Mouse (Mus musculus) frontal cortex, adult 2 months (tissue): ENCODE data around the gene Daglb. TPM values are rescaled to one million over a fixed set of nuclear protein-coding genes. Genes with fewer than 3 reads are reported as not detected.

Experiments used
- DNase-seq, 2 experiments: peaks; one replicate each; pipeline ENCODE4 v3.0.0; 2022; ENCODE audit warnings: low spot score in 1 of 2; ENCODE audit errors: extremely low spot score in 1 of 2
- polyA plus RNA-seq: library from polyadenylated mRNA; depleted of rRNA; stranded (reverse); fragments of >200 nt; gene quantifications from 2 replicates; pipeline ENCODE4 v1.2.3, GENCODE M21; 2012; rRNA removed

The Daglb gene
- 24.8 and 25.0 TPM in 2 replicates for polyA plus RNA-seq

- DNase-seq, result peak; percentile 79 to 93
Measured at GRCm38 (mm10) chr5:143464100-143464756, at the start of gene Daglb. Daglb (plus strand) TSS chr5:143464584.

GRCm38 (mm10) chr5:143421484-143421883, 42.9 kb upstream of the Daglb start:
- DNase-seq, result no peak

- DNase-seq, result no peak
Measured at GRCm38 (mm10) chr5:143422990-143423389, 41.4 kb upstream of the Daglb start.

- DNase-seq, result peak in 1 of 2 experiments; percentile 73
Measured at GRCm38 (mm10) chr5:143423899-143424519, 40.4 kb upstream of the Daglb start.

- DNase-seq, result peak in 1 of 2 experiments; percentile 70
Measured at GRCm38 (mm10) chr5:143434421-143434820, 30.0 kb upstream of the Daglb start.

DNA sequence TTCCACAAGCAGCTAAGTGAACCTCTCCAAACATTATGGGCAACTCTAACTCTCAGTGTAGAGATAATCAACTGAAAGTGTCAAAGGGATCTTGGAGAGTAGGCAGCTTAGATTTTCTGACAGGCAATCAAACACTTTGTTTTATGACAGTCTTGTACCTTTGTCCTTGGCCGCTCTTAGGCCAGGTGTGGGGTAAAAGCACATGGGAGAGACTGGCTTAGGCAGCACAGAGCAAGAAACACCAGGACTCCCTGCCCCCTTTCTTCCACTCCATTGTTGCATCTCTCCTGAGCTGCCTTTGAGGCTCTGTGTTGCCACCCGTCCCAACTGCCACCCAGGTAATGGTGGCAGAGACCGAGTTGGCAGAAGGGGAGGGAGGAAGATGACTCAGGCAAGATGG, 23.1 kb upstream of the Daglb start:
- DNase-seq, result no peak

GRCm38 (mm10) chr5:143441753-143442152, 22.6 kb upstream of the Daglb start:
- DNase-seq, result no peak

DNA sequence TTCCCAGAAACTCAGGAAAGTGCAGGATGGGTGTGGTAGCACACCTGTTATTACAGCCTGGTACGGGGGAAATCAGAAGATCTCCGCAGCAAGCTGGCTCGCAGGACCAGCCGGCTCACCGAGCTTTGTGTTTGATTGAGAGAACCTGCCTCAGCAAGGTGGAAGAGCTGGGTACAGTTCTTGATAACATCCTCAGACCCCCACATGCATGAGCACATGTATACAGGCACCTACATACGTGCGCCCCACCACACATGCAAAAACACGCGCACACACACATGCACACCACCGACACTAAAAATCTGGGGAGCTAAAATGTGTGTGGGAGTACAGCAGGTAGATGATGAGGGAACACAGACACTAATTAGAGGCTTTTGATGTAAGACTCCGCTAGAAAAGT, 713 bp upstream of the Daglb start:
- DNase-seq, result no peak

DNA sequence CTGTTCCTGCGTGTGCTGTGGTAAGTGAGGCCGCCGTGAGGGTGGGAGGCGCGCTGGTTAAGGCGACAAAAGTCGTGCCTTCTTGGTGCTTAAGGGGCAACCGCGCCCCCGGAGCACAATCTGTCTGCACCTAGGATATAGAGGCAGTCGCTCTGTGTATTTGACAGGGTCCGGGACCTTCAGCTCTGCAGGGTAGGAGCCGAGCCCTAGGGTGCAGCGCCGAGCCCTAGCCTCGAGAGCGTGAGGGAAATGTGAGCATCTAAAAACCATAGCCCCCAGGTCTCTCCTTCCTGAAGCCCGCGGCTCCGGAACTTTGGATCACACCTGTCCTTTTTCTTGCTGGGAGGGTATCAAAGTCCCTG, 354 bp downstream of the Daglb start:
- no peak for DNase-seq

DNA sequence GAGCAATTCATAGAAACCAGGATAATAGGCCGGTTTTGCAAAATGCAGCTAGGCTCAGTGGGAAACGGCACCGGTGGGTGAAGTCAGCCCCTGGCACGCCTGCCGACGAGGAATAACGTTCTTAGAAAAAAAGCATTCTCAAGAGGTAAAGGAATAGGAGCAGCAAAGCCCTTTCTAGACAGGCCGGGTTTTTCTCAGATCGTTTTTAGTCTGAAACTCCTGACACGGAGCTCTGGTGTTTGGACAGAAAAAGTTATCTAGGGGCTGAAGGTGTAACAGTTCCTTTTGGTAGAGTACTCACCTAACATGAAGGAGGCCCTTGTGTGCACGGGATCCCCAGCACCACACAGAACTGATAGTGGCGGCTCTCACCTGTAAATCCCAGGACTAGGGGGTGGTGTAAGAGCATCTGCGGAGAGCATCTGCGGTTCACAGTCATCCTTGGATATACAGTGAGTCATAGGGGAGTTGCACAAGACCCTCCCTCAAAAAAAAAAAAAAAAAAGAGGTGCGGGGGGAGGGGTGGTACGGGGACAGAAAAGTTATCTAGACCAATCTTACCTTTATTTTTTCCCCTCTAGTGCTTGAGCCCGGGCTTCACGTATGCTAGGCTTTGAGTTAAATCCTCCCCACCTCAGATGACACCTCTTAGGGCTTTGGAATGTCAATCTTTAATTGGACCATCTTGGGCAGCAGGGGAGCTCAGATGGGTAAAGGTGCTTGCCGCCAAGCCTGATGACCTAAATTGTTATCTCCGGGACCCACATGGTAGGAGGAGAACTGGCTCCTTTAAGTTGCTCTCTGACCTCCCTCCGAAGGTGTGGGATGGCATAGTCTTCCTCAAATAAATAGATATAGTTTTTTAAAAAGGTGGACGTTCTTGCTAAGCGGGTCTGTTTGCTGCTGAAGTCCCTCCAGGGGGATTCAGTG, 1.0 kb downstream of the Daglb start:
- DNase-seq, result no peak

DNA sequence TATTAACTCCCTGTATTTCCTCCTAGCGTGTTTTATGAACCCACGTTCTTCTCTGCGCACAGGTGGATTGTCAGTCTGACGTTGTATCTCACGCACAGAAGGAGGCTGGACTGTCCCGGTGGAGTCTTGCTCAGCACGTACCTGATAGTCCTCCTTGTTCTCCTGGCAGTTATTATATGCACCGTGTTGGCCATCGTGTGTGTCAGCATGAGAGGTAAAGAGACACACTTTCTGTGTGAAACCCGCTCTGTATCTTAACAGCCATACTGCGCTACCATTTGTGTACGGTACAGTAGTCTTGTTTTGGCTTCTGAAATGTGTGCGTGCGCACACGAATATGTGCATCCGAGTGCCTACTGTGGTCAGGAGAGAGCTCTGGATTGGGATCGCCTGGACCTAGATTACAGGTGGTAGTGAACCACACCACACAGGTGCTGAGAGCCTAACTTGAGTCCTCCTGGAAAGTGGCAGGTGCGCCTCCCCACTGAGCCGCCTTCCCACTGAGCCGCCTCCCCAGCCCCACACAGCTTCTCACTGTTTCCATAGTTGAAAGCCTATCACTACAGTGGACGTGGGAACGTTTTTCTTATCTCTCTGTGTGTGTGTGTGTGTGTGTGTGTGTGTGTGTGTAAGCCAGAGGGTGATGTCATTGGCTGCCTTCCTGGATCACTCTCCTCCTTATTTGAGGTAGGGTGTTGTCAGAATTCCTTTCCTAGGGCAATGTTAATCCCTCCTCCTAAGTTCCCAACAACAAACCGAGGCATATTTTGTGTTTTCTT, 2.7 kb downstream of the Daglb start:
- no peak for DNase-seq

GRCm38 (mm10) chr5:143467931-143468330, 3.5 kb downstream of the Daglb start:
- no peak for DNase-seq

- no peak for DNase-seq
Measured at GRCm38 (mm10) chr5:143469628-143470027, 5.2 kb downstream of the Daglb start.

DNA sequence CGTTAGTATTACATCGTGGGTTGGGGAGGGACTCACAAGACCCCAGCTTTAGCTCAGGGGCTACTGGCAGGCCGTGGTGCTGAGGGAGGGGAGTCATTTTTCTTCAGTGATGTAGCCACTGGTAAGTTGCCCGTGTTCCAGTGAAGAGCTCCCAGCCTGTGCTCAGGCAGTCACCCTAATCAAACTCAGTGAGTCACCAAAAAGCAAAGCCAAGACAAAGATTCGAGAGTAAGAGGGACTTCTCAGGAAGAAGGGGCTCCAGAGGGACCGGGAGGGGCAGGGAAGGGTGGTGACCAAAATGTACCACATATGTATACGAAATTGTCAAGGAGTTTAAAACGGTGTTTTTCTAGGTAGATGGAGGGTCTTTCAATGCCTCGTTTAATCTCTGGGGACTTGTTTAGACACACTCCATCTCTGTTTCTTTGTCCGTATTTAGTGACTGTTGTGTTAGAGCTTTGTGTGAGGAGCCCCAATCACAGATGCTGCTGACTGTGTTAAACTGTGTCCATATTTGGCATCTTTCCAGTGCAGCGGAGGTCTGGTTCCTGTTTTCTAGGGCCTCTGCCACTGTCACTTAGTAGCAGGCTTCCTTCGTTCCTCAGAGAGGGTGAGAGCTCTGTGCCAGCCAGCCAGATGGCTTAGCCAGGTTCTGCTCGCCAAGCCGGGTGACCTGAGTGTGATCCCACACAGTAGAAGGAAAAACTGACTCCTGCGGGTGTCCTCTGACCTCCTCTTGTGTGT, 6.2 kb downstream of the Daglb start:
- peak in 1 of 2 experiments; percentile 66 for DNase-seq

GRCm38 (mm10) chr5:143471165-143471546, 6.8 kb downstream of the Daglb start:
- no peak for DNase-seq

DNA sequence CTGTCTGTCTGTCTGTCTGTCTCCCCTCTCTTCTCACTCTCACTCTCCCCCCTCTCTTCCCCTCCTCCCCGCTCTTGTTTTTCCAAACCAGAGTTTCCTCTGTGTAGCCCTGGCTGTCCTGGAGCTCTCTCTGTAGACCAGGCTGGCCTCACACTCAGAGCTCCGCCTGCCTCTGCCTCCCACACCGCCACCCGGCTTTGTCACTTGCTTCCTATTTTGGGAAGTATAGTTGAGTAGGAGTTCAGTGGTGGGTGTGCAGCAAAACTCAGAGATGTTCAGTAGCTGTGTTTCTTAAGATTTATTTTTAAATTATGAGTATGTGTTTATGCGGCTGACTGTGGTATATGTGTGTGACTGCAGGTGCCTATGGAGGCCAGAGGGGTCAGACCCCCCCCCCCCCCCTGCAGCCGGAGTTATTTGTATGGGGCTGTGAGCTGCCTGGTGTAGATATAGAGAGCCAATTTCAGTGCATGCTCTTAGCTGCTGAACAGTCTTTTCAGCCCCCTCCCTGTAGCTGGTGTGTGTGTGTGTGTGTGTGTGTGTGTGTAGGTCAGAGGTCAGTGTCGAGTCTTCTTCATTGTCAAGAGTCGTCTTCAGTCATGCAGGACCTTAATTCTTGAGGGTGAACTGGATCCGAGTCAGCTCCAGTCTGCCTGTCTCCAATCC, 7.7 kb downstream of the Daglb start:
- DNase-seq, result peak; percentile 80 to 85

GRCm38 (mm10) chr5:143475153-143475844, 10.9 kb downstream of the Daglb start:
- DNase-seq, result peak; percentile 44 to 55

- DNase-seq, result no peak
Measured at GRCm38 (mm10) chr5:143476013-143476412, 11.6 kb downstream of the Daglb start.

- DNase-seq, result no peak
Measured at GRCm38 (mm10) chr5:143477901-143478300, 13.5 kb downstream of the Daglb start.
